Mouse (Mus musculus) kidney, postnatal 0 days (tissue): ENCODE measurements around the gene Slc11a1. TPM values are rescaled to one million over a fixed set of nuclear protein-coding genes. Genes with fewer than 3 reads are reported as not detected.

Source experiments
- ATAC-seq: fragments of 200-750 bp; cut with Nextera tagmentation; replicated peaks from 2 replicates; pipeline ENCODE4 v1.8.0; 2017; ENCODE audit warnings: low read depth, moderate number of reproducible peaks, moderate TSS enrichment, moderate library complexity; ENCODE audit not compliant: low FRiP score
- DNase-seq: peaks from one replicate; pipeline ENCODE4 v3.0.0-alpha.2; 2016; ENCODE audit warnings: low spot score
- H3K27ac ChIP-seq: fragments of 300-500 bp; sonication (generic); 2 replicates; pipeline ENCODE4 v1.5.1; 2014; ENCODE audit warnings: mild to moderate bottlenecking
- H3K27me3 ChIP-seq: fragments of 300-500 bp; sonication (generic); 2 replicates; pipeline ENCODE4 v1.6.1; 2014; ENCODE audit warnings: low read length, mixed read lengths; ENCODE audit not compliant: insufficient read depth
- H3K36me3 ChIP-seq: fragments of 300-500 bp; sonication (generic); 2 replicates; pipeline ENCODE4 v1.6.1; 2014; ENCODE audit warnings: low read length, mixed read lengths; ENCODE audit not compliant: insufficient read depth
- H3K4me1 ChIP-seq: fragments of 300-500 bp; sonication (generic); replicated peaks from 2 replicates; pipeline ENCODE4 v1.6.1; 2014; ENCODE audit warnings: antibody characterized with exemption, low read length, mixed read lengths; ENCODE audit not compliant: insufficient read depth
- H3K4me2 ChIP-seq: fragments of 300-500 bp; sonication (generic); 2 replicates; pipeline ENCODE4 v1.6.1; 2014; ENCODE audit warnings: mild to moderate bottlenecking, low read length, moderate library complexity, mixed read lengths
- H3K4me3 ChIP-seq: fragments of 300-500 bp; sonication (generic); replicated peaks from 2 replicates; pipeline ENCODE4 v1.5.1; 2014; ENCODE audit warnings: low read depth, low read length
- H3K9ac ChIP-seq: fragments of 300-500 bp; sonication (generic); 2 replicates; pipeline ENCODE4 v1.6.1; 2014; ENCODE audit warnings: low read depth, low read length
- H3K9me3 ChIP-seq: fragments of 300-500 bp; sonication (generic); replicated peaks from 2 replicates; pipeline ENCODE4 v1.6.1; 2016; ENCODE audit warnings: low read length, inconsistent platforms, mixed read lengths
- CTCF ChIP-seq: IDR thresholded peaks from 2 replicates; pipeline ENCODE4 v1.5.1; 2016; ENCODE audit warnings: antibody characterized with exemption, low read depth, mild to moderate bottlenecking, moderate library complexity
- WGBS: fragments of 180-500 bp; shearing (Covaris S2); extraction: QIAGEN DNeasy Blood & Tissue Kit; methylation state at CpG from one replicate; pipeline ENCODE4 v1.1.7; 2014; 5-methylcytosine and 5-hydroxymethylcytosine counted together
- polyA plus RNA-seq: library from polyadenylated mRNA; unstranded; fragments of >200 nt; fragmentation: Nextera tagmentation; extraction: Ambion mirVana; gene quantifications from 2 replicates; pipeline ENCODE4 v1.2.1, GENCODE M21; 2015

Slc11a1 gene
- polyA plus RNA-seq, 1 experiment from 2014 or later, result 3.6 TPM

DNA sequence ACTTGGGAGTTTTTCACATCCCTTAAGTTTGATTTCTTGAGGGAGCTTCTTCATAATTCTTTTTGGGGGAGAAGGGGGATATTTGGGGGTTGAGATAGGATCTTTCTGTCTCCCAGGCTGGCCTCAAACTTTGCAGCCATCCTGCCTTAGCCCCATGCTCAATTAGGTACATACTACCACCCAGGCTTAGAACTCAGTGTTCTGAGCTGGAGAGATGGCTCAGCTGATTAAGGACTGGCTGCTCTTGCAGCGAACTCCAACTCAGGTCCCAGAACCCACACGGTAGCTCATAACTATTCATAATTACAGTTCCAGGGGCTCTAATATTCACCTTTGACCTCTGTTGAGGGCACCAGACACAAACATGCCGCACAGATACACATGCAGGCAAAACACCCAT lies 40.4 kb upstream of the Slc11a1 start:
- DNase-seq, result no peak
- Histone ChIP-seq H3K27ac (peak overlapping the region; percentile 6; the same call in 1 of the 2 replicates), H3K36me3 (no peaks in the 10 kb centered on the region), H3K9me3 (no peaks in the 10 kb centered on the region), H3K27me3 (no peaks in the 10 kb centered on the region), H3K9ac (no peak overlapping the region), H3K4me2 (no peak overlapping the region), H3K4me1 (peaks cover 18% of the 10 kb centered on the region), H3K4me3 (no peak overlapping the region)
- TF ChIP-seq CTCF, result no peak
- 72% methylated on average over 3 of the region's 3 CpGs for WGBS
- no peak for ATAC-seq

DNA sequence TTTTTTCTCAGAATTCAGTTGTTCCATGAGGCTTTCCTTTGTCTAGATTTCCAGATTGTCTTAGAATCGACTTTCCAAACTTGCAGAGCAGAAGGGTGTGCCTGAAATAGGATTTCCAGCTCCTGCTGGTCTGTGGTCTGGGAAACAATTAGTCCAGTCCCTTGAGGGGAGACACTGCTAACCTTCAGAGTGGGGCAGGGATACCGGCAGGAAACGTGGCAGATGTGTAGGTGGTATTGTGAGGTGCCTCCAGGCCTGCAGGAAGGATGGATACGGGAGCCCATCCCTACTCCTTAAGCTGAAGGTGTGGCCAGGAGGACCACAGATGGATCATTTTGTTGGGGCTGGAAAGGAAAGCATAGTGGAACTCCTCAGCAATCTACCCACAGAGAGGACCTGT lies 40.0 kb upstream of the Slc11a1 start:
- no peaks in the 10 kb centered on the region for H3K36me3 ChIP-seq
- no peak overlapping the region for H3K9ac ChIP-seq
- no peak overlapping the region for H3K27ac ChIP-seq
- H3K27me3 ChIP-seq, result no peaks in the 10 kb centered on the region
- ATAC-seq (no peak), DNase-seq (no peak)
- H3K9me3 ChIP-seq, result no peaks in the 10 kb centered on the region
- H3K4me3 ChIP-seq, result no peak overlapping the region
- WGBS, result 49% methylated on average over 4 of the region's 4 CpGs
- H3K4me2 ChIP-seq, result 0 out of 2 replicates have a peak overlapping the region, but pooled peaks have one; percentile 4
- no peak for TF ChIP-seq CTCF
- peaks cover 18% of the 10 kb centered on the region for H3K4me1 ChIP-seq

DNA sequence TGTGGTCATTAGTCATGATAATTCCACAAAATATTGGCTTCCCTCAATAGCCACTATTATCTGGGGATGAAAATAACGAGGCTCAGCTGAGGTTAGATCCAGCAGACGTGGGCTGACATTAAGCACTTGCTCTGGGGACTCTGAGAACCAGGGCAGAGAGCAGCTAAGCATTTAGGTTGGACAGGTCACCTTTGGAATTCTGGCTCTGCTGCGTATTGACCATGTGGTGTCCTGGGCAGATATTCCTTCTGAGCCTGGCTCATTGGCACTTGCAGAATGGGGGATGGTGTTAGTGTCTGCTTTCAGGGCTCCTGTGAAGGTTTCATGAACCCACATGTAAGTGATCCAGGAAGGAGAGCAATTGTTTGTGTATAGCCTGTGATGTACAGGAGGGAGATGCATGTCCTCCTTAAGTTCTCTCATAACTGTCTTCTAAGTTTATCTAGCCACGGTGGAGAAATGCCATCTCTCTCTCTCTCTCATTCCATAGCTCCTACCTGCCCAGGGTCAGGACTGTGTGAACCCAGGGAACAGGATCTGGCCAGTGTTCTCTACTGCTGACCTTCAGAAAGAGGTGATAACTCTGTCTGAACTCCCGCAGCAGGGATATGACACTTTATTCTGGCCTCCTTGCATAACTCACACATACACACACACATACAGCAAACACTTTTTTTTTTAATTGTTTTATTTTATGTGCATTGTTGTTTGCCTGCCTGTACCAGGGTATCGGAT lies 39.4 kb upstream of the Slc11a1 start:
- H3K4me1 ChIP-seq, result peaks cover 15% of the 10 kb centered on the region
- H3K27me3 ChIP-seq, result no peaks in the 10 kb centered on the region
- H3K9ac ChIP-seq, result no peak overlapping the region
- H3K9me3 ChIP-seq, result no peaks in the 10 kb centered on the region
- no peak for ATAC-seq
- H3K4me2 ChIP-seq, result no peak overlapping the region
- H3K27ac ChIP-seq, result no peak overlapping the region
- no peak overlapping the region for H3K4me3 ChIP-seq
- no peak for TF ChIP-seq CTCF
- WGBS, result 77% methylated on average over 6 of the region's 6 CpGs
- H3K36me3 ChIP-seq, result no peaks in the 10 kb centered on the region
- DNase-seq, result no peak

DNA sequence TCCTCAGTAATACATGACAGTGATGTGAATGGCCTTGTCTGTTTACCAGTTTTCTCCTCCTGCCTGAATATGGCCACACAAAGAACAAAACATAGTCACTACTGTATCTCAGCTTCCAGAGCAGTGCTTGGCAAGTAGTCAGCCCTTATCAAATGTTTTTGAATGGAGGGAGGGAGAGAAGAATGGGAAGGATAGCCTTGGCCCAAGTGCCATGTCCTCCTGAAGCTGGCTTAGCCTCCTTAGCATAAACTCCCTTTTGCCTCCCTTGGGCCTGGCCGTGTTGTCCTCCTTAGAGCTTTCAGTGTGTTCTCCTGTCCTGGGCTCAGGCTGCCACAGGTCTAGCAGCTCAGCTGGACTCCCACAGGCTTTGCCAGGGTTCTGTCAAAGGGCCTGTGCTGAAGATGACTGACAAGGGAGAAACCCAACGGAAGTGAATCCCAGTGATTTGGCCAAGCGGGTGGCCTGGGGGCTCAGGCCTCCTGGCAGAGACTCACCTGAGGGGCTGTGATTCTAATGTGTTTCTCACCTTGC lies 37.7 kb upstream of the Slc11a1 start:
- DNase-seq, result no peak
- no peak overlapping the region for H3K9ac ChIP-seq

DNA sequence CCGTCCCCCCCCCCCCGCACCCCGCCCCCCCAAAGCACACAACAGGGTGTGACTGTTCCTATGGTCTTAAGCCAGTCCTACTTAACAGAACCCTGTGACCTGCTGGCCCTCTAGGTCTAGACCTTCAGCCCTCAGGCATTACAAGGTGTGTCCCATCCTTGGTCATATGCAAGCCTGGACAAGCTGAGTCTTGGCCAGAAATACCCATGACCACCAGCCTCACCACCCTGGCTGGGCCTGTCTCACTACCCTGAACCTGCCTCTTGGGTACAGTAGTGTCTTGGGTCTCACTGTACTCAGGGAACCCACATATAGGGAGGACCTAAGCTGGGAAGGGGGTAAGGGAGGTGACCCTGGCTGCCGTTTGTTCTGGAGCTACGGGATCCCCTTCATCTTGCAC lies 37.0 kb upstream of the Slc11a1 start:
- no peak for DNase-seq
- no peak for TF ChIP-seq CTCF
- no peak for ATAC-seq
- H3K4me3 ChIP-seq, result no peak overlapping the region
- peaks cover 9% of the 10 kb centered on the region; the same call in 1 of the 2 replicates for H3K4me1 ChIP-seq
- no peaks in the 10 kb centered on the region for H3K36me3 ChIP-seq
- H3K27ac ChIP-seq, result no peak overlapping the region
- no peak overlapping the region for H3K4me2 ChIP-seq
- no peak overlapping the region for H3K9ac ChIP-seq
- H3K27me3 ChIP-seq, result no peaks in the 10 kb centered on the region
- no peaks in the 10 kb centered on the region for H3K9me3 ChIP-seq
- 68% methylated on average over 5 of the region's 5 CpGs for WGBS

More for the DNA sequence above, 37.7 kb upstream of the Slc11a1 start:
- 78% methylated on average over 3 of the region's 3 CpGs for WGBS
- Histone ChIP-seq H3K36me3 (no peaks in the 10 kb centered on the region), H3K27ac (no peak overlapping the region), H3K4me3 (no peak overlapping the region), H3K4me2 (no peak overlapping the region), H3K4me1 (peaks cover 9% of the 10 kb centered on the region; the same call in 1 of the 2 replicates), H3K27me3 (no peaks in the 10 kb centered on the region), H3K9me3 (no peaks in the 10 kb centered on the region)
- no peak for TF ChIP-seq CTCF
- no peak for ATAC-seq

DNA sequence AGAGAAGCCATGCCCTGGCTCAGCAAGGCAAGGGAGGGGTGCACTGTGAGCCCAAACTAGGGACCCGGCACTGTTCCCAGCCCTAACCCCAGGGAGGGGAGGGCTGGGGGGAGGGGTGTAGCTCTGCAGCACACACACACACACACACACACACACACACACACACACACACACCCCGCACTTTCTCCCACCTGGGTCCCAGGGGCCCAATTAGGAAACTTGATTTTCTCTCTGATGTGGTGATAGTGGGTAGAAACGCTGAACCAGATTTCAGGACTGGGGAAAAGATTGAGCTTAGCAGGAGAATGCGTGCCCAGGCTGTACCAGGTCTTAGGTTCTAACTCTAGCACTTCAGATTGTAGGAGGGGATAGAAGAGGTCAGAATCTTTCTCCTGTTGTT lies 36.4 kb upstream of the Slc11a1 start:
- 78% methylated on average over 4 of the region's 4 CpGs for whole genome bisulfite sequencing
- Histone ChIP-seq H3K27ac (no peak overlapping the region), H3K4me2 (no peak overlapping the region), H3K27me3 (no peaks in the 10 kb centered on the region), H3K4me3 (no peak overlapping the region), H3K36me3 (no peaks in the 10 kb centered on the region), H3K9ac (no peak overlapping the region), H3K4me1 (peaks cover 11% of the 10 kb centered on the region; the same call in 1 of the 2 replicates), H3K9me3 (no peaks in the 10 kb centered on the region)
- ATAC-seq (no peak), DNase-seq (no peak)
- no peak for TF ChIP-seq CTCF
